Mouse (Mus musculus): ENCODE data around the gene Serac1. TPM values are rescaled to one million over a fixed set of nuclear protein-coding genes. Genes with fewer than 3 reads are reported as not detected.
A peak's percentile ranks its signal among the peaks of the same experiment; 100 is the strongest.

Gene Serac1
- total and polyA plus RNA-seq, 2 experiments from 2014 or later: 6.2 to 15.6 TPM

GRCm38 (mm10) chr17:6069866-6070265, 9.7 kb downstream of the Serac1 start:
- H3K4me1 ChIP-seq (ENCODE audit: insufficient read depth, low read length): no peaks in the 10 kb centered on the region
- H3K36me3 ChIP-seq (ENCODE audit: insufficient read depth, low read length): peaks cover 40% of the 10 kb centered on the region
- no peaks in the 10 kb centered on the region for H3K27me3 ChIP-seq (ENCODE audit: insufficient read depth, low read length)
- 96% methylated on average over 6 of the region's 6 CpGs for WGBS
- no peak overlapping the region for H3K4me3 ChIP-seq (ENCODE audit: low read length)
- TF ChIP-seq CTCF (IDR thresholded peaks at IDR 0.05; ENCODE audit: low read depth): no peak
- H3K27ac ChIP-seq: no peak overlapping the region
- H3K4me2 ChIP-seq (ENCODE audit: low read depth, low read length): no peak overlapping the region
- no peak for DNase-seq (ENCODE audit: low spot score)
- no peaks in the 10 kb centered on the region for H3K9me3 ChIP-seq (ENCODE audit: low read length)
- no peak for ATAC-seq
- H3K9ac ChIP-seq (replicated peaks; ENCODE audit: low read length): no peak overlapping the region

DNA sequence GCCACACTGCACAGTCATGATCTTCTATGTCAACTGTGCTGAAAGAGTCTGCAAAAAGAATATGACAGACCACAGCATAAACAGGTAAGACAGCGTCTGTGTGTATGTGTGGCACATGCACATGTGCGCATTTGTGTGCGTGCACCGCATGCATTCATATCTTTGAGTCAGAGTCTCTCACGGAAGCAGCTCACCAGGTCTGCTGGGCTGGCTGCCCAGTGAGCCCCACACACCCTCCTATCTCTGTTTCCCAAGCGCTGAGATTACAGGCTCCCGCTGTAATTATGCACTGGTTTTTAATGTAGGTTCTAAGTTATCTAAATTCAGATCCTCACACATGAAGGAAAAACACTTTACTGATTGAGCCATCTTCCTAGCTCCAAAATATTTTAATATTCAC, 11.9 kb downstream of the Serac1 start:
- Histone ChIP-seq H3K9me3 (ENCODE audit: low read length) (no peaks in the 10 kb centered on the region), H3K9ac (replicated peaks; ENCODE audit: low read length) (no peak overlapping the region), H3K4me3 (ENCODE audit: low read length) (no peak overlapping the region), H3K36me3 (ENCODE audit: insufficient read depth, low read length) (peaks cover 46% of the 10 kb centered on the region), H3K27ac (no peak overlapping the region), H3K4me1 (ENCODE audit: insufficient read depth, low read length) (no peaks in the 10 kb centered on the region), H3K27me3 (ENCODE audit: insufficient read depth, low read length) (no peaks in the 10 kb centered on the region), H3K4me2 (ENCODE audit: low read depth, low read length) (no peak overlapping the region)
- no peak for TF ChIP-seq CTCF (IDR thresholded peaks at IDR 0.05; ENCODE audit: low read depth)
- DNase-seq (ENCODE audit: low spot score): no peak
- WGBS: 96% methylated on average over 7 of the region's 7 CpGs
- no peak for ATAC-seq

DNA sequence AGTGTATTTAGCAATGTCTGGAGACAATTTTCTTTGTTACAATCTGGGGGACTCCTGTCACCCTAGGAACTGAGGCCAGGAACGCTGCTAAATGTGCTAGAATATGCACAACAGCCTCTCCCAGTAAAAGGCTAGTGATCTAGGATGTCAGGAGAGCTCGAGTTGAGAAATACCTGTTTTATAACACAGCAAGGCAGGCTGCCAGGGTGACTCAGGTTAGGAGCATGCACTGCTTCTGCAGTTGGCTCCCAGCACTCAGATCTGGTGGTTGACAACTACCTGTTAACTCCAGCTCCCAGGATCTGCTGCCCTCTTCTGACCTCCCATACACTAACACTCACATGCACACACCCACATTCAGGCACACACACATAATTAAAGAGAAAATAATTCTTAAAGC, 13.5 kb downstream of the Serac1 start:
- 91% methylated on average over 2 of the region's 2 CpGs for WGBS
- H3K4me3 ChIP-seq (ENCODE audit: low read length): no peak overlapping the region
- H3K36me3 ChIP-seq (ENCODE audit: insufficient read depth, low read length): peaks cover 46% of the 10 kb centered on the region
- no peak for ATAC-seq
- no peaks in the 10 kb centered on the region for H3K9me3 ChIP-seq (ENCODE audit: low read length)
- no peak for DNase-seq (ENCODE audit: low spot score)
- H3K9ac ChIP-seq (replicated peaks; ENCODE audit: low read length): no peak overlapping the region
- no peaks in the 10 kb centered on the region for H3K4me1 ChIP-seq (ENCODE audit: insufficient read depth, low read length)
- no peak for TF ChIP-seq CTCF (IDR thresholded peaks at IDR 0.05; ENCODE audit: low read depth)
- H3K4me2 ChIP-seq (ENCODE audit: low read depth, low read length): no peak overlapping the region
- H3K27me3 ChIP-seq (ENCODE audit: insufficient read depth, low read length): no peaks in the 10 kb centered on the region
- H3K27ac ChIP-seq: no peak overlapping the region

DNA sequence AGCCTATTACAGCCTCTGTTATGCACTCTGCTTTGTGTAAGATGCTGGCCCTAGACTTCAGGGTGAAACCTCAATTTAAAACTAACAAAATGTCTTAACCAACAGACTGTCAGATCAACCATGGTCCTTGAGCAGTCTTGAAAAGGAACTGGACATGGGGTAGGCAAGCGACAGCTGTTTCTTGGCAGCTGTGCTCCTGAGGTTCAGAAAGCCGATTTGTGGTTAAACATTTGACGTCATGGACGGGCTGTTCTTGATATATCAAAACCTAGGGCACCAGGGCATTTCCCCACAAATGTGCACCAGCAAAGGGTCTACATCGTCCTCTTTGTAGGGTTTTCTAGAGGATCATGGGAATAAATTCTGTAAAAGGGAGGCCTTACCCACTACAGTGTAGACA, 16.0 kb downstream of the Serac1 start:
- no peak for ATAC-seq
- Histone ChIP-seq H3K4me2 (ENCODE audit: low read depth, low read length) (no peak overlapping the region), H3K27ac (no peak overlapping the region), H3K9ac (replicated peaks; ENCODE audit: low read length) (no peak overlapping the region), H3K9me3 (ENCODE audit: low read length) (no peaks in the 10 kb centered on the region), H3K27me3 (ENCODE audit: insufficient read depth, low read length) (no peaks in the 10 kb centered on the region), H3K4me3 (ENCODE audit: low read length) (no peak overlapping the region), H3K4me1 (ENCODE audit: insufficient read depth, low read length) (no peaks in the 10 kb centered on the region), H3K36me3 (ENCODE audit: insufficient read depth, low read length) (peaks cover 40% of the 10 kb centered on the region)
- no peak for DNase-seq (ENCODE audit: low spot score)
- no peak for TF ChIP-seq CTCF (IDR thresholded peaks at IDR 0.05; ENCODE audit: low read depth)
- whole genome bisulfite sequencing: 96% methylated on average over 5 of the region's 5 CpGs

DNA sequence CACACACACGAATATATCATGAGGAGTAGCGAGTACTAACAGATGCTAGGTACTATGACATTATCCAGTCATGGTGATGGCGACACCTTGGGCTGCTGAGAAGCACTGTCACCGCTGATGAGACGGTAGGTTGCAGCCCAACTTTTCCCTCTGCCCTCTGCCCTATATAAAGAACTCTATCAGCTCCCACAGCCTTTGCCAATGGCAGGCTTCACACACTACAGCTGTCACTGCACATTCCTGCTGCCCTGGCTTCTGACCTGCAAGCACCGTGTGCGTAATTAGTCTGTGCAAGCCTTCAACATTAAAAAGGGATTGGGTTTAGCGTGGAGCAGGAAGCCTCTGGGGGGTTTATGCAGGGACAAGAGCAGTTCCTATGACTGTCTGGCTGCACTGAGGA, 16.7 kb downstream of the Serac1 start:
- Histone ChIP-seq H3K27me3 (ENCODE audit: insufficient read depth, low read length) (no peaks in the 10 kb centered on the region), H3K4me1 (ENCODE audit: insufficient read depth, low read length) (no peaks in the 10 kb centered on the region), H3K27ac (no peak overlapping the region), H3K4me2 (ENCODE audit: low read depth, low read length) (no peak overlapping the region), H3K9ac (replicated peaks; ENCODE audit: low read length) (no peak overlapping the region), H3K36me3 (ENCODE audit: insufficient read depth, low read length) (peaks cover 40% of the 10 kb centered on the region), H3K9me3 (ENCODE audit: low read length) (no peaks in the 10 kb centered on the region), H3K4me3 (ENCODE audit: low read length) (no peak overlapping the region)
- WGBS: 88% methylated on average over 8 of the region's 8 CpGs
- no peak for ATAC-seq
- no peak for DNase-seq (ENCODE audit: low spot score)
- TF ChIP-seq CTCF (IDR thresholded peaks at IDR 0.05; ENCODE audit: low read depth): no peak

- Histone ChIP-seq H3K4me2 (ENCODE audit: low read depth, low read length) (no peak overlapping the region), H3K9ac (replicated peaks; ENCODE audit: low read length) (no peak overlapping the region), H3K36me3 (ENCODE audit: insufficient read depth, low read length) (peaks cover 23% of the 10 kb centered on the region; the same call in 1 of the 2 replicates), H3K27me3 (ENCODE audit: insufficient read depth, low read length) (no peaks in the 10 kb centered on the region), H3K27ac (no peak overlapping the region), H3K4me3 (ENCODE audit: low read length) (no peak overlapping the region), H3K4me1 (ENCODE audit: insufficient read depth, low read length) (no peaks in the 10 kb centered on the region), H3K9me3 (ENCODE audit: low read length) (no peaks in the 10 kb centered on the region)
- no peak for ATAC-seq
- WGBS: 29% methylated on average over 5 of the region's 5 CpGs
- peak; percentile 77 for DNase-seq (ENCODE audit: low spot score)
- peak; percentile 72 for TF ChIP-seq CTCF (IDR thresholded peaks at IDR 0.05; ENCODE audit: low read depth)
Observed at GRCm38 (mm10) chr17:6054934-6055355, 24.6 kb downstream of the Serac1 start.

GRCm38 (mm10) chr17:6052801-6053200, 26.7 kb downstream of the Serac1 start:
- H3K27me3 ChIP-seq (ENCODE audit: insufficient read depth, low read length): no peaks in the 10 kb centered on the region
- H3K27ac ChIP-seq: no peak overlapping the region
- ATAC-seq (no peak), DNase-seq (ENCODE audit: low spot score) (no peak)
- H3K9ac ChIP-seq (replicated peaks; ENCODE audit: low read length): no peak overlapping the region
- H3K36me3 ChIP-seq (ENCODE audit: insufficient read depth, low read length): peaks cover 32% of the 10 kb centered on the region; the same call in 1 of the 2 replicates
- no peak for TF ChIP-seq CTCF (IDR thresholded peaks at IDR 0.05; ENCODE audit: low read depth)
- no peaks in the 10 kb centered on the region for H3K9me3 ChIP-seq (ENCODE audit: low read length)
- no peaks in the 10 kb centered on the region for H3K4me1 ChIP-seq (ENCODE audit: insufficient read depth, low read length)
- no peak overlapping the region for H3K4me3 ChIP-seq (ENCODE audit: low read length)
- WGBS: 41% methylated on average over 4 of the region's 4 CpGs
- no peak overlapping the region for H3K4me2 ChIP-seq (ENCODE audit: low read depth, low read length)

All from hindbrain, postnatal 0 days (tissue).